In the genomic region with DNA sequence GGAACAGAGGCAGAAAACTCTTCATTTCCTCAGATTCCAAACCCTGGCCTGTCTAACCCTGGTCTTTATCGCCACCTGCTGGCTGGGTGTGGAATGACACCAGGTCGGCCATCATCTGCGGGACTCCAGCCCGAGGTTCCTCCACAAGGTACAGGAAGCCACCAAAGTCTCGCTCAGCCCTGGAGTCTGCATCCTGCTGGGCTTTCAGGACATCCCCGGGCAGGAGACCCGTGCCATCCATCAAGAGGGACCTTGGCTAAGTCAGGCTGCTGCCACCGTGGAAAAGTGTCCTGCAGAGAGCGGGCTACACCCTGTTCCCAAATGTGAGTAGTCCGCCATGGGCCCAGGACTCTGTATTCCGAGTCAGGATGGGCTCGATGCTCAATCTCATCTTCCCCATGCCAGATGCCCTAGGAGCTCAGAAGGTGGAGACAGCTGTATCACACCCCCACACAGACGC, we compare ENCODE assay signal across 7 mouse cellular contexts.
A peak's percentile ranks its signal among the peaks of the same experiment; 100 is the strongest.
DNase-seq lines count a peak whose midpoint lies in the region; ATAC-seq and TF ChIP-seq lines count a peak whose summit lies in the region.

No protein-coding gene starts in this region.

- WGBS in embryonic facial prominence, embryonic 14.5 days, result 13% methylated on average over 13 of the region's 13 CpGs
- 17% methylated on average over 13 of the region's 13 CpGs for WGBS in limb, embryonic 14.5 days
- WGBS in midbrain, postnatal 0 days, result 18% methylated on average over 11 of the region's 13 CpGs

- H3K4me1 ChIP-seq in embryonic facial prominence, embryonic 14.5 days (ENCODE audit: control insufficient read depth, insufficient read depth, low read length), result peaks cover 5% of the 10 kb centered on the region; the same call in 1 of the 2 replicates
- no peaks in the 10 kb centered on the region for H3K4me1 ChIP-seq in limb, embryonic 14.5 days (ENCODE audit: control insufficient read depth, insufficient read depth, low read length)
- H3K4me1 ChIP-seq in midbrain, postnatal 0 days (ENCODE audit: insufficient read depth, low read length), result no peaks in the 10 kb centered on the region

- no peak for TF ChIP-seq POLR2A in limb, embryonic 14.5 days (IDR thresholded peaks at IDR 0.05; ENCODE audit: borderline replicate concordance, extremely low read depth, insufficient read depth, insufficient read length)

- peak; percentile 77 for ATAC-seq in embryonic facial prominence, embryonic 14.5 days (ENCODE audit: low read depth)
- peak; percentile 61; the same call in 1 of the 2 replicates for ATAC-seq in limb, embryonic 14.5 days (ENCODE audit: low FRiP score, low read depth)
- 0 out of 2 replicates have a peak, but pooled peaks have one; percentile 41 for ATAC-seq in midbrain, postnatal 0 days (ENCODE audit: low FRiP score)

- H3K9me3 ChIP-seq in embryonic facial prominence, embryonic 14.5 days (ENCODE audit: control insufficient read depth, low read length), result no peaks in the 10 kb centered on the region
- H3K9me3 ChIP-seq in limb, embryonic 14.5 days (ENCODE audit: control insufficient read depth, low read length), result no peaks in the 10 kb centered on the region
- H3K9me3 ChIP-seq in midbrain, postnatal 0 days (ENCODE audit: low read length), result no peaks in the 10 kb centered on the region

- H3K27ac ChIP-seq in embryonic facial prominence, embryonic 14.5 days (replicated peaks; ENCODE audit: low read depth, low read length), result no peak overlapping the region
- no peak overlapping the region for H3K27ac ChIP-seq in limb, embryonic 14.5 days (replicated peaks; ENCODE audit: low read depth, low read length)
- no peak overlapping the region for H3K27ac ChIP-seq in midbrain, postnatal 0 days (ENCODE audit: low read depth, low read length)

- DNase-seq in adrenal gland, postnatal 25 days, result peak; percentile 88
- DNase-seq in embryonic facial prominence, embryonic 14.5 days (ENCODE audit: low spot score), result peak; percentile 57
- peak; percentile 63 to 73 for DNase-seq in heart, adult 9 months (ENCODE audit: low spot score in 2 of 2)
- DNase-seq in kidney, adult 9 months, result peak; percentile 84
- DNase-seq in limb, embryonic 14.5 days (ENCODE audit: low spot score), result peak; percentile 63
- DNase-seq in midbrain, postnatal 0 days (ENCODE audit: low spot score), result peak; percentile 67
- peak; percentile 90 to 91 for DNase-seq in spleen, postnatal 10 days (ENCODE audit: low spot score in 2 of 2)

- no peaks in the 10 kb centered on the region for H3K27me3 ChIP-seq in embryonic facial prominence, embryonic 14.5 days (replicated peaks; ENCODE audit: control insufficient read depth, insufficient read depth, low read length)
- H3K27me3 ChIP-seq in limb, embryonic 14.5 days (ENCODE audit: control insufficient read depth, insufficient read depth, low read length), result no peaks in the 10 kb centered on the region
- 0 out of 2 replicates have a peak, but pooled peaks cover 3% of the 10 kb centered on the region for H3K27me3 ChIP-seq in midbrain, postnatal 0 days (ENCODE audit: insufficient read depth, low read length)

- H3K4me2 ChIP-seq in embryonic facial prominence, embryonic 14.5 days (ENCODE audit: low read depth, low read length), result peak overlapping the region; percentile 51
- H3K4me2 ChIP-seq in limb, embryonic 14.5 days (replicated peaks; ENCODE audit: low read depth, low read length, severe bottlenecking), result peak overlapping the region; percentile 60
- H3K4me2 ChIP-seq in midbrain, postnatal 0 days (ENCODE audit: low read depth, low read length, poor library complexity, severe bottlenecking), result peak overlapping the region; percentile 46

- H3K36me3 ChIP-seq in embryonic facial prominence, embryonic 14.5 days (ENCODE audit: control insufficient read depth, insufficient read depth, low read length), result no peaks in the 10 kb centered on the region
- H3K36me3 ChIP-seq in limb, embryonic 14.5 days (ENCODE audit: control insufficient read depth, insufficient read depth, low read length), result no peaks in the 10 kb centered on the region
- no peaks in the 10 kb centered on the region for H3K36me3 ChIP-seq in midbrain, postnatal 0 days (ENCODE audit: insufficient read depth, low read length)

- peak; percentile 93 for TF ChIP-seq CTCF in midbrain, postnatal 0 days (IDR thresholded peaks at IDR 0.05)

- peak overlapping the region; percentile 54; the same call in 1 of the 2 replicates for H3K9ac ChIP-seq in embryonic facial prominence, embryonic 14.5 days (ENCODE audit: low read depth, low read length)
- H3K9ac ChIP-seq in limb, embryonic 14.5 days (ENCODE audit: low read depth, low read length, severe bottlenecking), result peak overlapping the region; percentile 54; the same call in 1 of the 2 replicates
- H3K9ac ChIP-seq in midbrain, postnatal 0 days (replicated peaks; ENCODE audit: low read length, poor library complexity, severe bottlenecking), result 0 out of 2 replicates have a peak overlapping the region, but pooled peaks have one; percentile 30

- H3K4me3 ChIP-seq in embryonic facial prominence, embryonic 14.5 days (ENCODE audit: low read depth, low read length), result peak overlapping the region; percentile 29
- H3K4me3 ChIP-seq in limb, embryonic 14.5 days (replicated peaks; ENCODE audit: low read length), result peak overlapping the region; percentile 21
- H3K4me3 ChIP-seq in midbrain, postnatal 0 days (ENCODE audit: low read depth, low read length), result peak overlapping the region; percentile 13; the same call in 1 of the 2 replicates
